Mouse (Mus musculus) yolk sac, embryonic 10.5 days (tissue): ENCODE data around the gene Chfr.
"Not testable (repeated sequence)": the region's sequence is repeated elsewhere in the genome, so short reads cannot be mapped to it uniquely, and the experiment has no call there.

Source experiments
- DNase-seq: peaks from one replicate; pipeline ENCODE4 v3.0.0-alpha.2; 2017; ENCODE audit warnings: low spot score

Gene Chfr

DNA sequence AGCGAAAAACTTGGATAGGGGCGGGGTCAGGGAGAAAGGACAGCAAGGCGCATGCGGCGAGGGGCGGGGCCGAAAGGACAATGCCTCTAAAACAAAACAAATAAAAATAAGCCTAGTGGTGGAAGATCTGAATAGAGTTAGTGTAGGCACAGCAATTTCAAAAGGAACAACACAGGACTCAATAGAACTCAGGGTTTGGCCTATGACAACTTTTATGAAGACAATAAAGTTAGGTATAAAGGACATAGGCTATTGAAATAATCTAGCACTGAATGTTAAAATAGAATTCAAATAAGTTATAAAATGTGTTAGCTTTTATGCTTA, 27.4 kb upstream of the Chfr start:
- DNase-seq: no peak

DNA sequence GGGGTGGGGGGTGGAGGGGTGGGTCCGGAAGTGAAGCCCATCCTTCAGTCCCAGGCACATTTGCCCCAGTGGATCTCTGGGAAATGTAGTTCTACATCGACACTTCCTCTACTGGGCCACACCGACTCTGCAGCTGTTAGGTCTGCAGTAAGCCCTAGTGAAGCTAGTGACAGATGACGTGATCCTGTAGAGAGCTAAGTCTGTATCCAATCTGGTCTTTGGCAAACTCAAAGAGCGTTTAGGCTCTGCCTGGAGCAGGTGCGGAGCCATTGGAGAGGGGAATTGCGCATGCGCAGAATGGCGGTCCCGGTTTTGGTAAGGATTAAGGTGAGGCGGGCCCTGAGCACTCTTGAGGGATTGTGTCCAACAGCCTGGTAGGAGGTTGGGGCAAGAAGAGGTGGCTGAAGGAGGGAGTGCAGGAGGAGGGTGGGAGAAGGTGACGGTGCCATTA, 25.6 kb upstream of the Chfr start, which contains the start of gene Zfp605:
Zfp605 (plus strand) TSS at position 102 of the 451 bp plus-strand sequence.
- DNase-seq: peak; percentile 90

DNA sequence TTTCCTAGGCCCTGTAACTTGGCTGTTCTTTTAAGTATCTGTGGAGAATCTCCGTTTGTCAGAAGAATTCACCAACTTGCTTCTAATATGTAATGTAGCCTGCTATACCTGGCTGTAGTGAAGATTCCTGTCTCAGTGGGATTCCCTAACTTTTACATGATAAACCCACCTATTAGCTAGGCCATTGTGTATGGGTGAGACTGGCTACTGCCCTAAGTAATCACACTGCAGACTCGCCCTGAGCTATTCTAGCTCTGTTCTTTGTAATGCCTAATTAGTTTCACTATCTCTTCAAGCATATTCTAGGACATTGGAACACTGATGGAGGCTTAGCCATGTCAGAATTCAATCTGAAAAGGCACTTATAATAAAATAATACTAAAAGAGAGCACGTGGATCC, 13.3 kb upstream of the Chfr start:
- not testable (repeated sequence) for DNase-seq

DNA sequence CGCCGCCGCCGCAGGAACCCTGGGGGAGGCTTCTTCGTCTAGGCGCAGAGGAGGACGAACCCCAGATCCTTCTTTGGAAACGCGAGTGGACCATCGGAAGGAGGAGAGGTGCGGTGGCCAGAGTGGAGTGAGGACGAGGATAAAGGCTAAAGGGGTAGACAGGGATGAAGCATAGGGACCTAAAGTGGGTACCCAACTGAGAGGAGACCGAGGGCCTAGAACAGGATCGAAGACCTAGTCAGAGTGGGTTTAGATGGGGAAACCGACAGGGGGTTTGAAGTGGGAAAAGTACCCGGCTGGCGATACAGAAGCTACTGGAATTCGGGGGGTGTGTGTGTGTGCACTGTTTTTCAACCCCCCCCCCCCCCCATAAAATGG, 434 bp downstream of the Chfr start:
- DNase-seq: no peak

DNA sequence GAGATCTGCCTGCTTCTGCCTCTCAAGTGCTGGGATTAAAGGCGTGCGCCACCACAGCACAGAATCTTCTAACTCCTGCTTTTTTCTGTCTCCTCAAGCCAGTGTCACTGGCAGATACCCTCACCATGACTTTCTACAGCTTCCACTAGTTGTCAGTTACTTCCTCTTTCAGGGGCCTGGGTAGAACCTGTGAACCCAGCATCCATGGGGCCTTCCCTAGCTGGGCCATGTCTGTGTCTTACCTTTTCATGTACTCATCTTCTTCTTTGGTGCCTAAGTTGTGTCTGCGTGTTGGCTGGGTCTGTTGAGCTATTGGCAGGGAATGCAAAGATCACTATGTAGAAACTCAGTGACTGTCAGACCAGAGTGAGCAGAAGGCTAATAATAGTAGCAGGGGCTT, 2.2 kb downstream of the Chfr start:
- DNase-seq: no peak

DNA sequence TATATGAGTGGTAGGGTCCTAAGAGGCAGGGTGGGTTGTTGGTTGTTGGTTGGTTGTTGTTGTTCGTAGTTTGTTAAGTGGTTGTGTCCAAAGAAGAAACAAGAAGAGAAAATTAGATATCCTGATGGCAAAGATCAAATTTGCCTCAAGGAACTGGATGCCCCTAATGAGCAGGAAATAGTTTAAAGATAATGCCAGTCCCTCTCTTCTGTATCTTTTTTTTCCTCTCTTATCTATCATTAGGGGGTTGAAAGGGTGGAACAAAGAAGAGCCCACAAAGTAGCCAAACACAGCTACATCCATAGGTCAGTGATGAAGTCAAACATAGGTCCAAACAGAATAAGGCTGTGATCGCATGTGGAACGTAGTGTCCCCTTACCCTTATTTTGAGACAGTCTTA, 3.7 kb downstream of the Chfr start:
- DNase-seq: no peak

DNA sequence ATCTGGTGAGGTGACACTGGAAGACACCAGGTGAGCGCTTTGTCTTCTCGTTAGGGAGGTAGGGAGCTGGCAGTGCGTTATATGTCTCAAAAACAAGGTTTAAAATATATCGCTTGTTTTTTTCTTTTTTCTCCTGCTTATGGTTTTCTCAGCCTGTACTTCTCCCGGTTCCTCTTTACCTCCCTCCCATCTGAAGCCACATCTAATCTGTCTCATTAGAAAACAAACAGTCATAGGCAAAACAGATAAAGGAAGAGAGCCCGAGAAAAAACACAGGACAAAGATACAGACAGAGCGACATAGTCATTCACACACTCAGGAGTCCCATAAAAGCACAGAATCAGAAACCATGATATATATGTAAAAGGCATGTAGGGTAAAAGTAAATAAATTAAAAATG, 4.8 kb downstream of the Chfr start:
- no peak for DNase-seq

DNA sequence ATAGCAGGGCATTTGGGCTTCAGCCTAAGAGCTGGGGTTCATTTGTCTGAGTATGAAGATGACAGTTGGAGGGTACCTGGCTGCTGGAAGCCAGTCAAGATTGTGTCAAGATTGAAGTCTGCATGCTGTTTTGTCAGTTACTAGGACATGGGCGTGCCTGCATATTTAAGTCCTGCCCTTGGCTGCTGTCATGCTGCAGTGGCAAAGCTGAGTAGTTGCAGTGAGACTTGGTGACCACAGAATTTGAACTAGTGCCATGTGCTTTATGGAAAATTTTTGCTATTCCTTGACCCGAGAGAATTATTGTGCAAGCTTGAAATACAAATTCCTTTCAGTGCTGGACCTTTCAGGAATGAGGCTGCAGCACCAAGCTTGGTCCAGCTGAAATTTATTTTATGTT, 6.7 kb downstream of the Chfr start:
- no peak for DNase-seq

DNA sequence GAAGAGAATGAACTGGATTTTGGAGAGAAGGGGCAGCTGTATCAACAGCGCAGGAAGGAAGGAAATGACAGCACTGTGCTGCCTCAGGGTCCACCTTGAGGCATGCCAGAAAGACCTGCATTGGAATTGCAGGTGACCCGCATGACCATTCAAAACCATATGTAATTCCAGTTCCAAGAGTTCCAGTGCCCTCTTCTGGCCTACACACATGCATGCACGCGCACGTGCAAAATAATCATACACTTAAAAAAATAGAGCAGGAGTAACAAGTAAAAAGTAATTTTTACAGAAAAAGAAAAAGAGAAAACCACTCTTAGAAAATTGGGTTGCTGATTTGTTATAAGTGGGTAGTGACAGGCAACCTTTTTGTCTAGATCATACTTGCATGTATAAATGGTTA, 7.4 kb downstream of the Chfr start:
- no peak for DNase-seq

DNA sequence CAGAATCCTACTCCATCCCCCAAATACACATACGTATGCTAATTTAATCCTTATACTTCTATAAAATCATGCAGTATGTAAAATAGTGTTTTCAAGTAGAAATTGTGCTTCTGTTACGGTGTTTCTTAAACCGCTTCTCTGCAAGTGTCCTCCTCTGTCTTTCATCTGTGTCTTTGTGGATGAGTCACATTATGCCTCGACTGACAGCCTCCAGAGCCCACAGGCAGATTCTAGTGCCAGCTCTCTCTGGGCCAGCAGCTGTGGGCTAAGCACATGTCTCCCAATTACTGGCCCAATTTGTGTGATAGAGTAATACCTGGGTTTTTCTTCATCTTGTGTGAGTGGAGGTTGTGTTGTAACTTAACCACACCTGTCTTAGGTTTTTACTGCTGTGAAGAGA, 33.7 kb downstream of the Chfr start:
- DNase-seq: no peak

DNA sequence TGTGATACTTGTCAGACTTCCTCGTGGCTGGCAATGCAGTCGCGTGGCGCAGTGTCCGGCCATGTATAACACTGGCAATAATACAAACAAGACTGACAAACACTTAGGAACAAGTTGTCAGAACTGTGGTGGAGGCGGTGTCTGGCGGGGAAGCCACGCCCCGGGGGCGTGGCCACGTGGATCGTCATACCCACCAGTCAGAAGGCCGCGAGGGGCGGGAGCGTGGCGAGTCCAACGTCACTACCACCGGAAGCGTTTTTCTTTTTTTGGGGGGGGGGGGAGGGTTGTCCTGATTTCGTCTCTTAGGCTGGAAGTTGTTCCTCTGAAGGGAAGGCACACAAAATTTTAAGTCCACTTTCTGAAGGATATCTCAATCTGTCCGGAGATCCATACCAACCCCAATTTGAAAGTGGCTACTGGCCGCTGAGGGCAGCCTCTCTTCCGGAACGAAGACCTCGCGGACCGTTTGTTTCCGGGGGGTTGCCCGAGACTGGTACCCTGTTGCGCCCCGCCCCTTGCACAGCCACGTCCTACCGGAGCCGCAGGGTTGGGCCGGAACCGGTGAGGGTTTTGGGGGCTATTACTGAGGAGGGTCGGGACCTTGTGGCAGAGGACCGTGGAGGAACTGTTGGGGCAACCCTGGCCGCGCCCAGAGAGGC, 40.8 kb downstream of the Chfr start, which contains the start of gene Golga3:
Golga3 (plus strand) TSS at position 340 of the 659 bp plus-strand sequence.
- peak; percentile 91 for DNase-seq

DNA sequence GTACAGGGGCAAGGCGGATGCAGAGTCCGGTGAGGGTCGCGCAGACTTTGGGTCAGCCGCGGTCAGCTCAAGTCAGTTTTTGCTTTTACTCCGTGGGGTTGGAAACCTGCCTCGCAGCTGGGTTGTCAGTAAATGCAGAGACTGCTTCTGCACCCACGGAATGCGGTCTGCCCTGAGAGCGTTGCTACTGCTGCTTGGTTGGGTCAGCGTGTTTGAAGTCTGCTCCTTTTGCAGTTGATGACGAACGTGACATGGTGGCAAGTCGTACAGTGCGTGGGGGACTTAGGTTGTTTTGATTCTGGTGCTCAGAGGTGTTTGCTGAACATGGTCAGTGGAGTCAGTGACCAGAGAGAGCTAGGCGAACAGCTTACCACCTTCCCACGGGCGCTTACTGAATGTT, 41.4 kb downstream of the Chfr start:
- no peak for DNase-seq

DNA sequence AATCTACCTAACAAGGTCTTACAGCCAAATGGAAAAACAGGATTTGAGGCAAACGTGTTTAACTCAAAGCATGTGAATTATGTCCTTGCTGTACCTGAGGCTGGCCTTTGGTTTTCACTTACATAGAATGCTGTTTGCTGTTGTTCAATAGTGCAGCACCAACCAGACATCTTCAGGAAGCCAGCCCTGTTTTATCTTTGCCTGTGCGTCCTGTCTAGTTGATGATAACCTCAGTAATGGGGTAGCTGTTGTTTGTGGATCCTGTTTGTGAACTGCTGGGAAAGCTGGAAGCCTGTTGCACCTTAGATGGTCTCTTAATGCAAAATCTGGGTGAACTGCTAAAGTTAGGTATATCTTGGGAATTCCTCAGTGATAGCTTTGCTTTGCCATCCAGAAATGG, 43.0 kb downstream of the Chfr start:
- no peak for DNase-seq

DNA sequence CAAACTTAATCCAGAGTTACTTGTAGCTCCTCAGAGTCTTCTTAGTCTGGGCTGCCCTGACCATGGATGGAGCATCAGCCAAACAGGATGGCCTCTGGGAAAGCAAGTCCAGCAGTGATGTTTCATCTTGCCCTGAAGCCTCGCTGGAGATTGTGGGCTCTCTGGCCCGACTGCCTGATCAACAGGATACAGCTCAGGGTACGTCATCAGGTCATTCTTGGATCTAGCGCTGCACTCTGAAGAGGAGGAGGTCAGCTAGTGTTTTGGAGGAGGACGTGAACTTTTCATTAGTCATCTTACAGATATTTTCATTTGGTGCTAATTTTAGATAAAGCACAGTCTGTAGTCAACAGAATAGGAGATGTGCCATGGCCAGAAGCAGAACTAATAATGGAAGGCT, 46.1 kb downstream of the Chfr start:
- DNase-seq: no peak

DNA sequence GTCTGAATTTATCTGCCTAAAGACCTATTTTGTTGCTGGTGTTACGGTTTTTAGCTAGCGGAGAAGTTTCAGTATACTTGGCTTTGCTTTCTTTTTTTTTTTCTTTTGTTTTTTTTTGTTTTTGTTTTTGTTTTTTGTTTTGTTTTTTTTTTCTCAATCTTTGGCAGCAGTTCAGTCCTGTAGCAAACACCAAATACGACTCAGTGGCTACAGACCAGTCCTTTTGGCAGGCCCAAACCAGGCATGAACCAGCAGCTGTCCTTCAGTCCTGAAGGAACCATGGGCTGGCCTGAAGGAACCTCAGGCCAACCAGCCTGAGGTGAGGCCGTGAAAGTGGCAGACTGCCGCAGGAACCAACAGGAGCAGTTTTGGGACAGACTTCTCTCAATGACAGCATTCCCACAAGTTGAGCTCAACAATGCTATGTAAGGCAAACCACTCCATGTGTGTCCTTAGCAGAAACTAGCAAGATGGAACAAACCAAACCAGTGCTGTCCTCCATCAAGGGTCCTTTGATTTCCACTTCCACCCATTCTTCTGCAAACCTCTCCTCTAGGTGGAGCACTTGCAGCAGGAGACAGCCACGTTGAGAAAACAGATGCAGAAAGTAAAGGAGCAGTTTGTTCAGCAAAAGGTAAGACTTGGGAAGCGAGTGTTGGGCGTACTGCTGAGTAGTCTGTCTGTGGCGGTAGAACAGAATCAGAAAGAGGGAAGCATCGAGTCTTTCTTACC, 67.7 kb downstream of the Chfr start:
- no peak for DNase-seq

DNA sequence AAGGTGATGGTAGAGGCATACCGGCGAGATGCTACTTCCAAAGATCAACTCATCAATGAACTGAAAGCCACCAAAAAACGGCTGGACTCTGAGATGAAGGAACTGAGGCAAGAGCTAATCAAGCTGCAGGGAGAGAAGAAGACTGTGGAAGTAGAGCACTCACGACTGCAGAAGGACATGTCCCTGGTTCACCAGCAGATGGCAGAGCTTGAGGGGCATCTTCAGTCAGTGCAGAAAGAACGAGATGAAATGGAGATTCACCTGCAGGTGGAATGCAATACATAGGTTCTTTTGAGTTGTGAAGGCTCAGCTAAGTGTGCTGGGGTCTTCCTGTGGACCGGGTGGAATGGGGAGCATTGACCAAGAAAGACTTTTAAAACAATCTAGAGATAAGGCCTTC, 69.1 kb downstream of the Chfr start:
- no peak for DNase-seq

DNA sequence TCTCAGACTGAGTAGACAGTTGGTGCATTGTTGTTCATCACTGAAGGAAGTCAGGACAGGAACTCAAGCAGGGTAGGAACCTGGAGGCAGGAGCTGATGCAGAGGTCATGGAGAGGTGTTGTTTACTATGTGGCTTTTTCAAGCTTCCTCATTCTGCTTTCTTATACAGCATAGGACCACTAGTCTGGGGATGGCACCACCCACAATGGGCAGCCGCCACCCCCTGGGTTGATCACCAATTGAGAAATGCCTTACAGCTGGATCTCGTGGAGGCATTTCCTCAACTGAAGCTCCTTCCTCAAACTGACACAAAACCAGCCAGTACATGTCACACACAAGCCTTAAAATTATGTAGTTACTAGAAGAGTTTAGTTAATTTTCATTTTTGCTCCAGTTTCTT, 75.7 kb downstream of the Chfr start:
- no peak for DNase-seq

DNA sequence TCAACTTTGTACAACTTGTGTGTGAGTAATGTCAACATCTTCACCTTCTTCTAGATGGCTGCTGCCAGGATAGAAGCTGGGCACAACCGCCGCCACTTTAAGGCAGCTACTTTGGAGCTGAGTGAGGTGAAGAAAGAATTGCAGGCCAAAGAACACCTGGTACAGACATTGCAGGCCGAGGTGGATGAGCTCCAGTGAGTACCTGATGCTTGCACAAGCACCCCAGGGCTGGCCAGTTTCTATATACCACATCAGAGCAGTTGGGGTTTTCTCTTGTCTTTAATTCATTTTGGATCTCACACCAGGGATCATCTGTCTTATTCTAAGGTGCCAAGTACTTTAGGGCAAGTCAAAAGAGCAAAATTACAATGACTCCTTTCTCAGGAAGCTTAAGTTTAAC, 81.1 kb downstream of the Chfr start:
- DNase-seq: no peak

DNA sequence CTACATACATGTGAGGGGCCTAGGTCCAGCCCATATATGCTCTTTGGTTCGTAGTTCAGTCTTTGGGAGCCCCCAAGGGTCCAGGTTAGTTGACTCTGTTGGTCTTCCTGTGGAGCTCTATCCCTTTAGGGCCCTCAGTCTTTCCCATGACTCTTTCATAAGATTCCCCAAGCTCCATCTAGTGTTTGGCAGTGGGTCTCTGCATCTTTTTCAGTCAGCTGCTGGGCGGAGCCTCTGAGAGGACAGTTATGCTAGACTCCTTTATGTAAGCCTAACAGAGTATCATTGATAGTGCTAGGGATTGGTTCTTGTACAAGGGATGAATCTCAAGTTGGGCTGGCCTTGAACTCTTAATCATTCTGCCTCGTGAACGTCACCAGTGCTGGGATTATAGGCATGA, 84.7 kb downstream of the Chfr start:
- DNase-seq: no peak
